Mouse (Mus musculus) lung, adult 18-20 months (tissue): ENCODE data around the gene Kcnab2.

ENCODE experiments used
- DNase-seq, 2 experiments: peaks; one replicate each; pipeline ENCODE4 v3.0.0; 2022; ENCODE audit warnings: mixed read lengths in 2 of 2

Gene Kcnab2

DNA sequence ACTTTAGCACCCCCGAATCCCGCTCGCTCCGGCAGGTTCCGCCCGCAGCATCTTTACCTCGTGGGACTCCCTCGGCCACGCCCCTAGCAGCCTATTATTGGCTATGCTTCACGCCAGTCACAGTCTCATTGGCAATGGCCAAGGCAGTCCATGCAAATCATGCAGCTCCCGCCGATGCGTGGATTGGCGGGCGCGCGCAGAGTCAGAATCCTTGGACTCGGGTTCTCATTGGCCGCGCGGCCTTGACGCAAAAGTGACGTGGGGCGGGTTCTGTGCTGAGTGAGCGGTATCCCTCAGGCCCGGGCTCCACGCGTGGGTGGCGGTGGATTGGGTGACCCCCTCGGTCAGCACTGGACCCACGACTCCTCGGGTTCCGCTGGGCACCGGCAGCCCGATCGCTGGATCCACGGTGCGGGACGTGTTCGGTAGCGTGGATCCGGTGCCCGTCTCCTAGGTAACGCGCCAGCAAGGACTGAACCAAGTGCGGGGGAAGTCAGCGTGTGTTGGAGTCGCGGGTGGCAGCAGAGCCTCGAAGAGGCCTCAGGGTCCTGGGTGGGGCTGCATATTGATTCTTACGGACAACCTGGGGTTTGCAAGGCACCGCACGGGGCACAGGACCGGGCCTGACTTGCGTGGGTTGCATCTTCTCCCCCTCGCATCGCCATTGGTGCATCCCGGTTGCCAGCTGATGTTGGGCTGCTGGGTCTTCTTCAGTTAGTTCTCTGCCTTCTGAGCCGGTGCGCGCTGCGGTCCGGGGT is at the start of gene Kcnab2:
Gene Kcnab2, minus strand, starts transcription at position 406 of the 758 bp plus-strand sequence.
- DNase-seq, result peak; percentile 99 to 100

- peak; percentile 15 to 19 for DNase-seq
These were observed 42.4 kb upstream of the Kcnab2 start for GRCm38 (mm10) chr4:152520083-152520482.

DNA sequence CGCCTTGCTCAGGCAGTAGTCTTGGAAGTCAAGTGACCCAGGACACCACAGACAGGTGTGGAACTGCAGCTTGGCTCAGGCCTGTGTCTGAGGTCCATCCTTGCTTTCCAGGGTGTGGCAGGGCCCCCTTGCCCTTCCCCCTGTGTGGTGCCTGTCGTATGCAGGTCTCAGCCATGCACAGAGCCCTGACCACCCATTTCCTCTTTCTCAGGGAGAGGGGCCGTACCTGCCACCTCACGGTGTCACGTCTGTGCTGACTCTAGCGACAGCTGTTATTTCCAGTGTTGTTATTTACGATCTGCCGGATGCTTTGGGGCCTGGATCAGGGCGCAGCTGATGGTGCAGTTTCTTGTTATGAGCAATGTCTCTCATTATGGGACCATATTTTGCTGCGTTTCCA is 41.4 kb upstream of the Kcnab2 start:
- no peak for DNase-seq

DNA sequence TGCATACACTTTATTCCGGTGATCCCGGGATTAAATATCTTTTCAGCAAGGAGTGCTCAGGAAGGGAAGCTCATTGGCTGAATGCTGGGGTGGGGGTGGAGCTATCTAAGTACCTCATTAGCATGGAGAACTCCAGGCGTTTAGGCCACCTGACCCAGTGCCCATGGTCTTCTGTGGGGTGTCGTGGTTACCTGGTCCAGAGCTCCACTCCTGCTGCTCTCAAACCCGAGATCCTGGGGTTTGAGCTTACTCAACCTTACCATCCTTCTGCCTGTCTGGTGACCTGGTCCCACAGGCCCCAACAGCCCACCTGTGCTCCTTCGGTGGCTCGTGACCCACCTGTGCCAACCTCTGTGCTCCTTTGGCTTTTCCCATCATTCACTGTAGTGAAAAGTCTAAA is 37.2 kb upstream of the Kcnab2 start:
- no peak for DNase-seq

GRCm38 (mm10) chr4:152512221-152512925 is 34.7 kb upstream of the Kcnab2 start:
- DNase-seq, result no peak

DNA sequence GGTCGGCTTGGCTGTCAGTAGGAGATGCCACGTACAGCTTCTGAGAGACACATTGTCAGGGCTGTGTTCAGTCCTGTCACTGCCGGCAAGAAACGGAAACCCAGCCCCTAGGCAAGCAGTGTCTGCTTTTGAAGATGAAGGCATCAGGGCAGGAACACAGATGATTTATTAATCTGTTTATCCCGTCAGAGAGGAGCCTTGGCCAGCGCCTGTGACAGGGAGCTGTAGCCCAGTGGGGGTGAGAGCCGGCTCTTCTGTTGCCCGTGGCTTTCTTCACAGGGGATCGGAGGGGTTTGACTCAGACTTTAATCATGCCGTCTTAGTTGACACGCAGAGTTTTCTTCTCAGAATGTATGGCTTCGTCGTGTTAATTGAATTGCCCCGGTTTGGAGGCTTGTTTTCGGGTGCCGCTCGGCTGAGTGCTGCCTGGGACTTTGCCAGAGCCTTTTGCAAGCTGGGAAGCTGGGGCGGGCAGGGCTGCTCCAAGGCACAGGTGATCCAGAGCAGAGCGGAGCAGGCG is 16.7 kb upstream of the Kcnab2 start:
- DNase-seq, result no peak

DNA sequence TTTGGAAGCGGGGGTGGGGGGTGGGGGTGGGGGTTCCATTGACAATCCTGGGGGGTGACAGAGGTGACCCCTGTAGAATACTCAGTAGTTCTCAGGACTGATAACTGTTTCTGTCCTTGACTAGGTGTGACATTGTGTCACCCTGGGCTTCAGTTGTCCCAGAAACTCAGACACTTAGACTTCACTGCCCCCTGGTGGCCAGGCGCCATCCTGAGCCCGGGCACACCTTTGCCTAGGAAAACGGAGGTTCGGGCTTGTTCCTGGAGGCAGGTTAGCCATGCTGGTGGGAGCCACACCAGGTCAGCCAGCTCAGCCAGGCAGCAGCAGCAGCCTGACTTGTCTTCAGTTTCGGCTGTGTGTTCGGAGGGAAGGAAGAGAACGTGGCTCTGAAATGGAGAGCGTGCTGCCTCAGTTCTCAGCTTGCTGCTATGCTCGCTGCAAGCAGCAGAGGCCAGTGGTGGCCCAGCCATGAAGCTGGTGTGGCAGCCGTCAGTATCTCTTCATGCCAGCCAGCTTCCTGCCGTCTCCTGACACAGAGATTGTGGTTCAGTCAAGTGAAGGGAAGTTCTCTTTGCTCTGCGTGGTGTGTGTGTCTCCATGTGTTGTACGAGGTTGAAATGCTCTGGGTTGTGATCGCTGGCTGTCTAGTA is 13.7 kb upstream of the Kcnab2 start:
- DNase-seq, result peak; percentile 61 to 65

GRCm38 (mm10) chr4:152490311-152490710 is 12.6 kb upstream of the Kcnab2 start:
- DNase-seq, result no peak

DNA sequence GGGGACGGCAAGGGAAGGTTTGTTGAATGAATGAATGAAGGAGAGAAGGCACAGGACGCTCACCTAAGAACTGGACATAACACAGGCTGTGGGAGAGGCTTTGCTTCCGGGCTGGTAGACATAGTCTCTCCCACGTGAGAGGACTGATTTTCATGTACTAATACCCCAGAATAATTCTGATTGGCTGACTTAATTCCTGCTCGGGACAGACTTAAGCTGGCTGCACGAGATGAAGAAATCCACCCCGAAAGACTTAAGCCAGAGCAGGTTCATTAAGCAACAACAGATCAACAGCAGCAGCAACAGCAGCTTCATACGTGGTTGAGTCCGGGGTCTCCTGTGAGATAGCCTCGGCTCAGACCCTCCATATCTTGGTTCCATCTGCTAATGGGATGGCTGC is 10.4 kb upstream of the Kcnab2 start:
- no peak for DNase-seq

DNA sequence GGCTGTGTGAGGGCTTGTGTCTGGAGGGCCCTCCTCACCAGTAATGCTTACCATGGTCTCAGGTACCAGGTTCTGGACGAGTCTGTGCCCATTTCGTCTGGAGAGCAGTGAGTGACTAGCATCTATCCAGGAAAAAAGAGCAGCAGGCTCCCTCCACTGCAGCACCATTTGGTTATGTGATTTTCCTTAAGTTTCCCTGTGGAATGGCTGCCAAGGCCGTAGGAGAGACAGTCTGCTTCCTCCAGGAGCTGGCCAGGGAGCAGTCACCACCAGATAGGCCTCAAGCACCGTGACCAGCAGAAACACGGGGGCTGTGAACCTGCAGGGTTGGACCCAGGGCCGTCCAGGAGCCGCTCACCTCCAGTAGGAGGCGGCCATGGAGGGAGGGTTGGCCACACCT is 2.8 kb upstream of the Kcnab2 start:
- DNase-seq, result no peak

- no peak for DNase-seq
These were observed 525 bp upstream of the Kcnab2 start for GRCm38 (mm10) chr4:152478224-152478567.

GRCm38 (mm10) chr4:152477106-152477465 is 585 bp downstream of the Kcnab2 start:
- no peak for DNase-seq

DNA sequence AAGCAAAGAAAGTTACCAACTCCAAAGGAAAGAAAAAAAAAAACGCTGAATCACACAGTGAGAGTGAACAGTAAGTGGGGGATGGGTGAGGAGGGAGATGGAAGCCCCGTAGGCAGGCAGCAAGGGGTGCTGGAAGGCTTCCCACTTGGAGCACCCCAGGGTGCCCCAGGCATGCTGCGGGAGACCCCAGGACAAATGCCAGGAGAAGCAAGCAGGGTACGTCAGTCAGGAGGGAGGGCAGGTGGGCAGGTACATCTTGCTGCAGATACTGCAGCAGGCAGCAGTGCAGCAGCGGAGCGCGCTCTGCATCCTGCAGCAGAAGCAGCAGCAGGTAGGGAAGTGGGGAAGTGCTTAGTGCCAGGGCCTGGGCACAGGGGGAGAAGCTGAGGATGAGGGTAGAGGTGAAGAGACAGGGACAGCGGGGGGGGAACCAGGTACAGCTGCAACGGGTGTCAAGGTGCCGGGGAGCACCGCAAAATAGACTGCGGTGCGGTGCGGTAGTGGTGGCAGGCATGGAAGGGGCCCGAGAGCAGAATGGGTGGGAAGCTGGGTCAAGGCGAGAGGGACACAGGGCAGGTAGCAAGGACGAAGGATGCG is 1.1 kb downstream of the Kcnab2 start, which contains the start of gene Nphp4:
Gene Nphp4, plus strand, starts transcription at position 280 of the 597 bp plus-strand sequence.
- no peak for DNase-seq

DNA sequence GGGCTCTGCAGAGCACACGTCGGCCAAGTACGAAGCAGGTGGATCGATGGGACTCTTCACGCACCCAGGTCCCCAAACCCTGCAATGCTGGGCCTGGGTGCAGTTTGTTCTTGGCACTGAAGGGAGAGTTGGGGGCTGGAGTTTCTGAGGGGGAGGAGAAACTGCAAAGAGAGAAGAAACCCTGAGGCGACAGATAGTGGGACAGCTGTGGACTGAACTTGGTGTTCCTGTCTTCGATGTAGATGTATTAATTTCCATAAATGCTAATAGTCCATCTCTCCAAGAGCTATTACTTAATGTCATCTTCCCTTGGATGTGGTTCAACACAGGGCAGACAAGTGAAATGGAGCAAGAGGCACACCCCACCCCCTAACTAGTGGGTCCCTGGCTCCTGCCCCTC is 1.7 kb downstream of the Kcnab2 start:
- no peak for DNase-seq

DNA sequence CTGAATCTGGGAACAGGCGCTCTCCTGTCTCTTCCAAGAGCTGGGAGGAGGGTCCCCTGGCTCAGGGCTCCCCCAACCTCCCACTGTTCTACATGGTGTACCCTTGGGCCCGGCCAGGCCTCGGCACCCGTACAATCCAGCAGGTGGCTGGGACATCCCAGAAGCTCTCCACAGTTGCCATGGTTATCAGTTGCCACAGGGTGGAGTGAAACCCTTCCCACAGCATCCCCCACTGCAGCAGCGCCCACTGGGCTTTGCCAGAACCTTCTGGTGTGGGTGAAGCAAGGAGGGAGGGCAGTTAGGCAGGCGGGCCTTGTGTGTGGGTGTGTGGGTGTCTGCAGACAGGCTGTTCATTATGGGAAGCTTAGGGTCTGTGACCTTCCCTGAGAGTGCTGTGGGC is 9.7 kb downstream of the Kcnab2 start:
- no peak for DNase-seq

DNA sequence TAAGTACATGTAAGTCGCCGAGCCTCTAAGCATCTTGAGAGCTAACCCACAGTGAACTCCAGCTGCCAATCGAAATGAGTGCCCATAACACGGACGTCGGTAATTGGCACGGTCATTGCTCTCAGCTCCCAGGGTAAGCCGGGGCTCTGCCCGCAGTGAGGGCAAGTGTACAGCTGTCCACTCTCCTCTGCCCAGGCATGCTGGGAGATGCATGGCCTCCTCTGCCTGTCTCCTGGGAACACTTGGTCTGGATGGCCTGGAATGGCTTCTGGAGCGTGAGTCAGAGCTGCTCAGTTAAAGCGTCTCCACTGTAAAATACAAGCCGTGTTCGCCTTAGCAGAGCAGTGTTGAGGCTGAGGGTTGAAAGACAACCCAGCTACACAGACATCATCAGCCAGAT is 11.1 kb downstream of the Kcnab2 start:
- DNase-seq, result no peak

- DNase-seq, result no peak
These were observed 12.6 kb downstream of the Kcnab2 start for GRCm38 (mm10) chr4:152465116-152465515.

DNA sequence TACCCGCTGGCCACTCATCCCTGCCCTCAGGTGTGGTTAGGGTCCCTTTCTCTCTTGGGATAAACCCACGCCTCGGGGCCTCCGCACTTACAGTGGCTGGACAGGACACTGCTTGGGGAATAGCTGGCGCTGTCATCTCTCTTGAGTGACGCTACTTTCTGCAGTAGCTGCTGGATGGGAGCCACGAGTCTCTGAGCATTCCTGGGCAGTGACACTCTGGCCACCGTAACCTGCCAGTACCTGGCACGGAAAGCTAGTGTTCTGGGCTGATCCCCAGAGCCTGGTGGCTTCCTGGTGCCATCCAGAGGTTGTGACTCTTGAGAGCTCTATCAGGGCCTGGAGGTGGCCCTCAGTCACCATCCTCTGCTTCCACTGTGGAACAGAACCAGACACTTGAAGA is 14.5 kb downstream of the Kcnab2 start:
- DNase-seq, result no peak

- DNase-seq, result no peak
These were observed 15.2 kb downstream of the Kcnab2 start for GRCm38 (mm10) chr4:152462516-152462915.

DNA sequence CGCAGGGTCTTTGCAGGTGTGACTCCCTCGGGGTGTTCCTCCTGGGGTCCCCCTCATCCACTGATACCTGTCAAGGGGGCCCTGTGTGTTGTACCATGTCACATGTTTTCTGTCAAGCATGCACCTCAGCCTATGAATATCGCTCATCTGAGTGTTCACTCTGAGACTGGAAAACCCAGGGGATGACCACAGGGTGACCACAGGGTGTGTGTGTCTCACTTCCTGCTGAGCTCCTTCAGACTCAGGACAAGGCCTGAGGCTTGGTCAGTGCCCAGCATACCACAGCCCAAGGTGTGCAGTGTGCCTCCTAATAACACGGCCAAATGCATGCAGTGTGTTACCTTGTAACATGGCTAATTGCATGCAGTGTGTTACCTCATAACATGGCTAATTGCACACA is 20.0 kb downstream of the Kcnab2 start:
- DNase-seq, result no peak

- DNase-seq, result no peak
These were observed 21.1 kb downstream of the Kcnab2 start for GRCm38 (mm10) chr4:152456609-152457008.

- no peak for DNase-seq
These were observed 23.5 kb downstream of the Kcnab2 start for GRCm38 (mm10) chr4:152454153-152454552.

GRCm38 (mm10) chr4:152453079-152453478 is 24.6 kb downstream of the Kcnab2 start:
- no peak for DNase-seq
